Mouse (Mus musculus) gastrocnemius, adult 8-10 months (tissue): ENCODE data around the gene Sec1. TPM values are rescaled to one million over a fixed set of nuclear protein-coding genes. Genes with fewer than 3 reads are reported as not detected.

Experiments used
- DNase-seq, 2 experiments: peaks; one replicate each; pipeline ENCODE4 v3.0.0; 2022; ENCODE audit warnings: low spot score in 2 of 2
- total RNA-seq, 4 experiments: library from RNA; stranded (reverse); gene quantifications; 2 replicates each; pipeline ENCODE4 v1.2.4; 2022

Sec1 gene
- total RNA-seq, 4 experiments from 2014 or later = 0.12 to 0.18 (median 0.16) TPM; not detected in 1

GRCm38 (mm10) chr7:45641391-45642040 is 52.7 kb downstream of the Sec1 start:
- DNase-seq = peak; percentile 55 to 75

- peak; percentile 26 to 58 for DNase-seq
Measured at GRCm38 (mm10) chr7:45640191-45640957, 53.8 kb downstream of the Sec1 start.

DNA sequence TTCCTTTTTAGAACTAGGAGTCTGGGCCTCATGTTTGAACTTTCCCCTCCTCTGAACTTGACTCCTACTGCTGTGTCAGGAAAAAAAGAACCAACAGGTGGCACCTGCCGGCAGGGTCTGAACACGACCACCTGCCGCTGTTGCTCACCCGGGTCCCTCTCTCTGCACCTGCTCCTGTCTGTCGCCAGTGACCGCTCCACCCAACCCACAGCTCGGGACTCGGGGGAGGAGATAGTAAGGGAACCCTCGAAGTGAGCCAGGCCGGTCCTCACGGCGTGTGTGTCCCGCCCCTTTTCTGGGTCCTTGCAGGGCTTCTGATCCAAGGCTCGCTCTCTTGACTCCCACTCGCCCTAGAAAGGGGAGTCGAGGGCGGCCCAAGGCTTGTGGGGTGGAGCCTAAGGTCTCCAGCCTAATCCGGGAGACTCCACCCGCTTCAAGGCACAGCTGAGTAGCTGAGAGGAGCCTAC is 54.6 kb downstream of the Sec1 start, which contains the start of gene Mamstr:
Gene Mamstr (plus strand): TSS at position 417 of the 467 bp plus-strand sequence.
- peak; percentile 77 to 90 for DNase-seq

GRCm38 (mm10) chr7:45638623-45639401 is 55.4 kb downstream of the Sec1 start:
- DNase-seq = peak; percentile 94 to 97

DNA sequence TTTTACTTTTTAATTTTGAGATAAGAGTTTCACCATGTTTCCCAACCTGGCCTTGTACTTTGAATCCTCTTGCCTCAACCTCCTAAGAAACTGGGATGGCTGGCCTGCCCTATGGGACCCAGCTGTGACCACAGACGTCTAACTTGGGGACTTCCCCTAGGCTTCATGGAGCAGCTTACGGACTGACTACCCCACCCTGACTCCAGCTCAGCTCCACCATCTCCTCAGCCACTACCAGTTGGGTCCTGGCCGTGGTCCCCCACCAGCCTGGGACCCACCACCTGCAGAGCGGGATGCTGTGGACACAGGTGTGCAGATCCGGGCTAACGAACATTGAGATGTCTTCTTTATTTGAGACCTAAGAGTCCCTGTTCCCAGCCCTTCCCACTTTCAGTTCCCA is 56.5 kb downstream of the Sec1 start:
- DNase-seq = no peak

DNA sequence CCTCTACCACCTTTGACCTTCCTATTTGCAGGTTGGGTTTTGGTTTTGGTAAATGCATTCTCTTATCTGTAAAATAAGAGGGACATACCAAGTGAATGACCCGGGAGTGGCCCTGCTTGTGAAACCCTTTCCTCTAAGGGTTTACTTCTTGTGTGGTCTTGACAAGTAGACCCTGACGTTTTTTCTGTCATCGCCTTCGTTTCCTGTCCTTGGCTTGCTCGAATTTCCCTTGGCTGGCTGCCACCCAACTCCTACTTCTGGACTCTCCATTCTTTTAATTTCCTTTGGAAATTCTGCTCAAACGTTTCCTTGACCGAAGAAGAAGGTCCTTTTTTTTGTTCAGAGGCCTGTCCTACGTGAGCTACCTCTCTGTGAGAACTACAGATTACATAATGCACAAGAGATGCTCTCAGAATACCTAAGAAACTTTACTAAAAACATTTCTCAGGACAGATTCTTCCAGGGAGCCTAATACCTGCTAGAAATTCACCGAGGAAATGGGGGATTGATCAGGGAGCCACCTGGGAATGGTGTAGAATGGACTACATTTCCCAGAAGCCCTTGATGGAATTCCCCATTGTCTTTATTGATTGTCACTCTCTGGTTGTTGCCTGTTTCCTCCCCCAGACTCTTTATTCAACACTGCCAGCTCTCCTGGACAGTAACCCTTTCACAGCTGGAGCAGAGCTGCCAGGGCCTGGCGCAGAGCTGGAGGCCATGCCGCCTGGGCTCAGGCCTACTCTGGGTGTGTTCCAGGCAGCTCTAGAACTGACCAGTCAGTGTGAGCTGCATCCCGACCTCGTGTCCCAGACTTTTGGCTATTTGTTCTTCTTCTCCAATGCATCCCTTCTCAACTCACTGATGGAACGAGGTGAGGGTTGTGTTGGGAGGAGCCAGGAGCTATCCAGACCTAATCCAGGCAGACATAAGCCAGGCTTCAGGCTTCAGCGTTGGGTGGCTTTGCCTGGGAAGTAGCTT is 58.2 kb downstream of the Sec1 start:
- no peak for DNase-seq

DNA sequence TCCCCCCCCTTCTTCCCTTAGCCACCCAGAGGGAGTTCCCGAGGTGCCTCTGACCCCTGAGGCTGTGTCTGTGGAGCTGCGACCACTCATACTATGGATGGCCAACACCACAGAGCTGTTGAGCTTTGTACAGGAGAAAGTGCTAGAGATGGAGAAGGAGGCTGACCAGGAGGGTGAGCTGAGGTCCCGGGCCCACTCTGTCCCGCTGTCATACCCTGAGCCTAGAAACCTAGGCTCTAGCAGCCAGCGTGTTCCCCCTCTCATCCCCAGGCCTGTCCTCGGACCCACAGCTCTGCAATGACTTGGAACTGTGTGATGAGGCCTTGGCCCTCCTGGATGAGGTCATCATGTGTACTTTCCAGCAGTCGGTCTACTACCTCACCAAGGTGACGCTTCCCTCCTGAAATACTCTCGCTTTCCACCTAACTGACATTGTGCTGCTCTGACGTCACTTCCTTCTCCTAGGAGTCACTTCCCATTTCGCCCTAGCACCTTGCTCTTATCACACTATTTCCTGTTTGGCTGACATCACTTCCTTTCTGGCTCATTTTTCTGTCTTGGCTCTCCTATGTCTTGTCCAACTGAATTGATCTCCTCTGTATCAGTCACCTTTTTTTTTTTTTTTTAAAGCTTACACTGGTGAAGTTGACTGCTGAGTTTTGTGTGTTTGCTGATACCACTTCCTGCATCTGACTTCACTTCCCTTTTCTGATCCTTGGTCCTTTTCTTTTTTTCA is 59.1 kb downstream of the Sec1 start:
- no peak for DNase-seq

DNA sequence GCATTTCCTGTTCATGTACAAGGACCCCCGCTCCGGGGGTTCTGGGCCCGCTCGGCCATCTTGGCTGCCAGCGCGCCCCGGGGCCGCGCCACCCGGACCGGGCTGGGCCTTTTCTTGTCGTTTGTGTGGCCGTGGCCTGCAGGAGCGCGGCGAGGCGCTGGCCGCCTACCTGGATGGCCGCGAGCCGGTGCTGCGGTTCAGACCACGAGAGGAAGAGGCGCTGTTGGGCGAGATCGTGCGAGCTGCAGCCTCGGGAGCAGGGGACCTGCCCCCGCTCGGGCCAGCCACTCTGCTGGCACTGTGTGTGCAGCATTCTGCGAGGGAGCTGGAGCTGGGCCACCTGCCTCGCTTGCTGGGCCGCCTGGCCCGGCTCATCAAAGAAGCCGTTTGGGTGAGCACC is 61.7 kb downstream of the Sec1 start:
- no peak for DNase-seq

GRCm38 (mm10) chr7:45630064-45630907 is 63.9 kb downstream of the Sec1 start:
- no peak for DNase-seq

DNA sequence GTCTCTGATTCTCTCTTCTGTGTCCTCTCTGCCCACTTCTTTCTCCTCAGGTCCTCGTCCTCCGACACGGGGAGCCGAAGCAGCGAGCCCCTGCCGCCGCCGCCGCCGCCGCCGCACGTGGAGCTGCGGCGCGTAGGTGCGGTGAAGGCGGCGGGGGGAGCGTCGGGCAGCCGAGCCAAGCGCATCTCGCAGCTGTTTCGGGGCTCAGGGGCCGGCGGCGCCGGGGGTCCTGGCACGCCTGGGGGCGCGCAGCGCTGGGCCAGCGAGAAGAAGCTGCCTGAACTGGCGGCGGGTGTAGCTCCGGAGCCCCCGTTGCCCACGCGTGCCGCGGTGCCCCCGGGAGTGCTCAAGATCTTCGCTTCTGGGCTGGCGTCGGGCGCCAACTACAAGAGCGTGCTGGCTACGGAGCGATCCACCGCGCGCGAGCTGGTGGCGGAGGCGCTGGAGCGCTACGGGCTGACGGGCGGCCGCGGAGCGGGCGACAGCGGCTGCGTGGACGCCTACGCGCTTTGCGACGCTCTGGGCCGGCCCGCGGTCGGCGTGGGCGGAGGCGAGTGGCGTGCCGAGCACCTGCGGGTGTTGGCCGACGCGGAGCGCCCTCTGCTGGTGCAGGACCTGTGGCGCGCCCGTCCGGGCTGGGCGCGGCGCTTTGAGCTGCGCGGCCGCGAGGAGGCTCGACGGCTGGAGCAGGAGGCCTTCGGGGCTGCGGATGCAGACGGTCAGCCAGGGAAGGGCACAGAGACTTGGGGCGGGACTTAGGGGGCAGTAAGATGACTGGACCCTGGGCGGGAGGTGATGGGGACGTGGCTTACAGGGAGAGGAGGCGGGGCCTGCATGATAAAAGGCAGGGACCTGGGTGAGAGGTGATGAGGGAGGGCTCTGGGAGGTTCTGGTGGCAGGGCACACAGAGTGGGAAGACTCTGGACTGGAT is 65.6 kb downstream of the Sec1 start:
- peak; percentile 74 to 79 for DNase-seq

Other genes starting within 250 kb of the Sec1 start
- gene Ftl1, start 234.5 kb downstream of the Sec1 start, total RNA-seq = 100 to 1,000 TPM in 3 of 4 experiments, 10 to 100 TPM in 1; 83.2 to 132 (median 121) TPM
- gene Bax, start 227.5 kb downstream of the Sec1 start, total RNA-seq = 10 to 100 TPM; 14.5 to 17.8 (median 15.3) TPM
- not detected for gene Tulp2, start 212.5 kb downstream of the Sec1 start, total RNA-seq
- gene Gm45808, start 207.6 kb downstream of the Sec1 start, total RNA-seq = 10 to 100 TPM in 3 of 4 experiments, 1 to 10 TPM in 1; 9.7 to 19.4 (median 11.8) TPM
- gene Dhdh, start 205.6 kb downstream of the Sec1 start, total RNA-seq = 10 to 100 TPM; 22.2 to 29.9 (median 27.6) TPM
- 10 to 100 TPM; 51.1 to 66.1 (median 56.8) TPM for gene Nucb1, start 184.0 kb downstream of the Sec1 start, total RNA-seq
- 10 to 100 TPM; 19.6 to 34.3 (median 29.4) TPM for gene Ppp1r15a, start 168.1 kb downstream of the Sec1 start, total RNA-seq
- gene Plekha4, start 168.1 kb downstream of the Sec1 start, total RNA-seq = 1 to 10 TPM; 1.4 to 5.4 (median 4.6) TPM
- gene Hsd17b14, start 139.5 kb downstream of the Sec1 start, total RNA-seq = 1 to 10 TPM in 1 of 4 experiments, under 1 TPM in 2, not detected in 1; 0.52 to 2.8 (median 0.56) TPM
- 100 to 1,000 TPM in 1 of 4 experiments, 10 to 100 TPM in 3; 82.2 to 107 (median 91.8) TPM for gene Bcat2, start 124.2 kb downstream of the Sec1 start, total RNA-seq
- not detected for gene Fgf21, start 78.9 kb downstream of the Sec1 start, total RNA-seq
- not detected for gene Fut1, start 77.1 kb downstream of the Sec1 start, total RNA-seq
- not detected for gene Izumo1, start 72.6 kb downstream of the Sec1 start, total RNA-seq
- 1 to 10 TPM; 5.1 to 7.0 (median 5.3) TPM for gene Rasip1, start 66.9 kb downstream of the Sec1 start, total RNA-seq
- gene Mamstr, start 54.4 kb downstream of the Sec1 start, total RNA-seq = 10 to 100 TPM; 18.5 to 36.8 (median 28.8) TPM
- under 1 TPM; 0.12 to 0.29 (median 0.20) TPM for gene Fut2, start 28.0 kb downstream of the Sec1 start, total RNA-seq
- gene Ntn5, start 10.4 kb downstream of the Sec1 start, total RNA-seq = under 1 TPM; 0.18 to 0.48 (median 0.27) TPM
- gene Car11, start 5.4 kb upstream of the Sec1 start, total RNA-seq = 10 to 100 TPM; 14.3 to 18.2 (median 16.1) TPM
- 100 to 1,000 TPM in 3 of 4 experiments, 10 to 100 TPM in 1; 69.5 to 173 (median 143) TPM for gene Dbp, start 10.7 kb upstream of the Sec1 start, total RNA-seq
- 100 to 1,000 TPM; 479 to 609 (median 594) TPM for gene Rpl18, start 21.1 kb upstream of the Sec1 start, total RNA-seq
- gene Sphk2, start 23.6 kb upstream of the Sec1 start, total RNA-seq = 10 to 100 TPM; 10.6 to 15.0 (median 13.0) TPM
- gene Fam83e, start 26.8 kb upstream of the Sec1 start, total RNA-seq = under 1 TPM in 2 of 4 experiments, not detected in 2; 0.10 to 0.38 TPM
- gene Spaca4, start 31.4 kb upstream of the Sec1 start, total RNA-seq = not detected
- gene Lmtk3, start 89.3 kb upstream of the Sec1 start, total RNA-seq = not detected
- not detected for gene Sult2b1, start 90.3 kb upstream of the Sec1 start, total RNA-seq
- 10 to 100 TPM; 25.2 to 34.3 (median 30.8) TPM for gene Cyth2, start 120.2 kb upstream of the Sec1 start, total RNA-seq
- gene Kcnj14, start 130.4 kb upstream of the Sec1 start, total RNA-seq = under 1 TPM in 2 of 4 experiments, not detected in 2; 0.11 to 0.29 TPM
- 10 to 100 TPM; 15.5 to 17.3 (median 16.1) TPM for gene Grwd1, start 136.5 kb upstream of the Sec1 start, total RNA-seq
- gene Kdelr1, start 178.4 kb upstream of the Sec1 start, total RNA-seq = 10 to 100 TPM; 68.0 to 73.7 (median 70.1) TPM
- under 1 TPM in 2 of 4 experiments, not detected in 2; 0.07 to 0.11 TPM for gene Grin2d, start 184.0 kb upstream of the Sec1 start, total RNA-seq
- not detected for gene Syngr4, start 202.3 kb upstream of the Sec1 start, total RNA-seq
- 10 to 100 TPM; 52.6 to 67.7 (median 56.3) TPM for gene Tmem143, start 202.5 kb upstream of the Sec1 start, total RNA-seq
- gene Emp3, start 227.0 kb upstream of the Sec1 start, total RNA-seq = 10 to 100 TPM in 1 of 4 experiments, 1 to 10 TPM in 3; 6.2 to 10.2 (median 6.8) TPM
- gene Ccdc114, start 229.7 kb upstream of the Sec1 start, total RNA-seq = under 1 TPM in 3 of 4 experiments, not detected in 1; 0.19 to 0.85 (median 0.29) TPM